In the genomic region with DNA sequence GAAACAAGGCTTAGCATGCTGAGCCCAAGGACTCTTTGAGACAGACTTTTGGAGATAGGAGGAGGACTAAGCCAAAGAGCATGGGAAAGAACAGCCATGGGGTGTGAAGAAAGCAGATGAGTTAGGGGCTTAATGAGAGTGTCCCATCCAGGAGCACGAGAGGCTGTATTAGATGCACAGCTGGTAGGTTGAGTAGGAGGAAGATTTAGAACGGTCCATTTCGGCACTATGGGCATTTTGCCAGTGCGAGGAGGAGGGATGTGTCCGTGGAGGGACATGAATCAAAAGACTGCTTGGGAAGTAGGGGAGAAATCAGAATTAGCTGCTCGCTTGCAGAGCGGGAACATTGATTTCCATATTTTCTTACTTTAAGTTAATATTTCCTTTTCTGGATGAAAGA, we compare ENCODE assay signal across 11 mouse cellular contexts.
DNase-seq lines count a peak whose midpoint lies in the region; ATAC-seq and TF ChIP-seq lines count a peak whose summit lies in the region.
"Had no signal": no experiment of that assay in that cellular context is flagged by ENCODE, and none has a peak within 500 bp of the region (broad histone marks: within the 10 kb centered on the region; RNA-seq: fewer than 3 reads in every experiment).

No protein-coding gene starts in this region.

- no peaks in the 10 kb centered on the region for H3K36me3 ChIP-seq in lung, postnatal 0 days (ENCODE audit: insufficient read depth, low read length)
- H3K36me3 ChIP-seq: limb, embryonic 13.5 days; midbrain, embryonic 10.5 days had no signal

- no peak overlapping the region for H3K4me3 ChIP-seq in lung, postnatal 0 days (ENCODE audit: low read depth, low read length)
- H3K4me3 ChIP-seq: erythroblast, embryonic 14.5 days; limb, embryonic 13.5 days; midbrain, embryonic 10.5 days had no signal

- no peak for TF ChIP-seq POLR2A in brain, embryonic 14.5 days (IDR thresholded peaks at IDR 0.05; ENCODE audit: borderline replicate concordance, extremely low read depth, insufficient read depth, insufficient read length, poor library complexity, severe bottlenecking)

- 58% methylated on average over 7 of the region's 7 CpGs for WGBS in lung, postnatal 0 days

- no peak overlapping the region for H3K4me2 ChIP-seq in lung, postnatal 0 days (replicated peaks; ENCODE audit: low read depth, low read length)
- H3K4me2 ChIP-seq: limb, embryonic 13.5 days had no signal

- ATAC-seq in lung, postnatal 0 days = no peak

- TF ChIP-seq EP300 in lung, postnatal 0 days (IDR thresholded peaks at IDR 0.05) = no peak

- DNase-seq in kidney, postnatal 10 days = peak; percentile 22
- DNase-seq in kidney, adult 11 months = no peak
- peak; percentile 29 for DNase-seq in brain, embryonic 14.5 days (ENCODE audit: low read depth)
- peak; percentile 59 to 60 for DNase-seq in frontal cortex, postnatal 36 days (ENCODE audit: low spot score in 2 of 2)
- peak; percentile 71 for DNase-seq in right cerebral cortex, adult 18-20 months
- no peak for DNase-seq in spleen, postnatal 10 days (ENCODE audit: low spot score in 2 of 2)
- no peak for DNase-seq in heart, adult 9 months (ENCODE audit: low spot score in 2 of 2)
- no peak for DNase-seq in lung, postnatal 0 days (ENCODE audit: low spot score)

- H3K9me3 ChIP-seq in lung, postnatal 0 days (ENCODE audit: low read length) = no peaks in the 10 kb centered on the region
- H3K9me3 ChIP-seq: limb, embryonic 13.5 days; midbrain, embryonic 10.5 days had no signal

- H3K27ac ChIP-seq in lung, postnatal 0 days (ENCODE audit: low read length) = no peak overlapping the region
- H3K27ac ChIP-seq: limb, embryonic 13.5 days; midbrain, embryonic 10.5 days had no signal

- H3K9ac ChIP-seq in lung, postnatal 0 days (replicated peaks; ENCODE audit: low read depth) = no peak overlapping the region
- H3K9ac ChIP-seq: limb, embryonic 13.5 days had no signal

- no peaks in the 10 kb centered on the region for H3K4me1 ChIP-seq in lung, postnatal 0 days (ENCODE audit: insufficient read depth, low read depth, low read length)
- H3K4me1 ChIP-seq: limb, embryonic 13.5 days had no signal

- no peak for TF ChIP-seq CTCF in brain, embryonic 14.5 days (IDR thresholded peaks at IDR 0.05; ENCODE audit: borderline replicate concordance, extremely low read depth, insufficient read depth, insufficient read length)
- TF ChIP-seq CTCF in lung, postnatal 0 days (IDR thresholded peaks at IDR 0.05) = no peak

- no peaks in the 10 kb centered on the region for H3K27me3 ChIP-seq in lung, postnatal 0 days (replicated peaks; ENCODE audit: insufficient read depth, low read length)
- H3K27me3 ChIP-seq: limb, embryonic 13.5 days had no signal

Comparison
In these comparisons a context has a peak if more than half of its experiments do, and no peak if none do; other contexts are left out.
1. DNase-seq: peak in kidney, postnatal 10 days (single experiment), brain, embryonic 14.5 days (single experiment), frontal cortex, postnatal 36 days (2 of 2) and right cerebral cortex, adult 18-20 months (single experiment); none in kidney, adult 11 months (single experiment), spleen, postnatal 10 days (0 of 2), heart, adult 9 months (0 of 2) and lung, postnatal 0 days (single experiment).